1 mouse cellular context compared by ENCODE assay signal in the genomic region with DNA sequence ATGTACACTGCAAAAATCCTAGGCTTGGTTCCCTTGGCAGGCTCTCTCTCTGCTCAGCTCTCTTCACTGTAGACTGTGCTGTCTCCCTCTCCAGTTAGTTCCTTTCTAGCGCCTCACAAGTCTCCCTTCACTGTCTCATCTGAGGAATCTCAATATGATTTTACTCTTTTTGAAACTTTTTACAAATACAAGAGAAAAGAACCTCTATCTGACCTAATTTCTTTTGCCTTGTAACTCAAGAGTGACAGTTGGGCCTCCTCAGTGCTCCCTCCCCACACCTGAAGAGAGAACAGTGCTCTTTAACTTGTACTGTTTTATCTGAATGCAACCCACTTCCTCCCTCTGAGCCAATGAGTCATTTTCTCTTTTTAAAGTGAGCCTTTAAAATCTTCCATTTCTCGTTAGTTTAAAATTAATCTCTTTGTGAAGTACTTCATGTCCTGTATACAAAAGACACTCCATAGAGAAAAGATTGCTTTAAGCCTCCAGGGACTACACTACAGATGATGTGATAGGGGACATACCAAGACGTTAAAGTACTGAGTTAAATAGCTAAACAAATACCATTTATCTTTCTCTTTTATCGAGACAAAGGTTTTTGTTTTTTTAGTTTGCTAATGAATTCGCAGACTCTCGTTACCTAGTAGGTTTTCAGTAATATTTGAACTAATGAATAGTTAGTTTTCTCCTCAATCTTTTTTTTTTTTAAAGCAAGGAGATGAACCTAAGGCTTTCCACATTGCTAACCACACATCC.
TF ChIP-seq lines count a peak whose summit lies in the region.

No protein-coding gene starts in this region.

TF ChIP-seq in MEL, 35 proteins besides CTCF, POLR2A, EP300 and RAD21 (continued from another document):
- TF ChIP-seq POLR2AphosphoS5 (IDR thresholded peaks at IDR 0.05; ENCODE audit: borderline replicate concordance, low read depth, low read length), result no peak
- peak; percentile 82 for TF ChIP-seq SIN3A (IDR thresholded peaks at IDR 0.05; ENCODE audit: low read length)
- TF ChIP-seq GATA1 (IDR thresholded peaks at IDR 0.05; ENCODE audit: low read depth, low read length), result peak; percentile 68
- TF ChIP-seq HCFC1 (IDR thresholded peaks at IDR 0.05; ENCODE audit: low read depth, low read length), result peak; percentile 57
- peak; percentile 51; the same call in 1 of the 2 replicates for TF ChIP-seq JUND (IDR thresholded peaks at IDR 0.05; ENCODE audit: low read depth, low read length)
- 0 out of 2 replicates have a peak, but pooled peaks have one; percentile 72 for TF ChIP-seq MAZ (IDR thresholded peaks at IDR 0.05; ENCODE audit: low read depth, low read length)
- TF ChIP-seq MYC (IDR thresholded peaks at IDR 0.05; ENCODE audit: low read depth, low read length), result 0 out of 2 replicates have a peak, but pooled peaks have one; percentile 51
- peak; percentile 64; the same call in 1 of the 2 replicates for TF ChIP-seq TCF12 (IDR thresholded peaks at IDR 0.05; ENCODE audit: low read depth, low read length)
- no peak for TF ChIP-seq USF2 (IDR thresholded peaks at IDR 0.05; ENCODE audit: borderline replicate concordance in 1 of 2, insufficient read depth in 1 of 2, low read depth in 1 of 2, low read length in 2 of 2)
- TF ChIP-seq GABPA (IDR thresholded peaks at IDR 0.05; ENCODE audit: low read depth, low read length), result no peak
- no peak for TF ChIP-seq ZKSCAN1 (IDR thresholded peaks at IDR 0.05; ENCODE audit: low read depth, low read length)
- no peak for TF ChIP-seq ZC3H11A (IDR thresholded peaks at IDR 0.05; ENCODE audit: low read depth, low read length)
- no peak for TF ChIP-seq MAFK (IDR thresholded peaks at IDR 0.05; ENCODE audit: borderline replicate concordance, low read depth, low read length)
- peak; percentile 86 for TF ChIP-seq TBP (IDR thresholded peaks at IDR 0.05; ENCODE audit: low read depth, low read length)
